Mouse (Mus musculus) limb, embryonic 10.5 days (tissue): ENCODE data around the gene Cpd. TPM values are rescaled to one million over a fixed set of nuclear protein-coding genes. Genes with fewer than 3 reads are reported as not detected.

Experiments used
- DNase-seq: peaks from one replicate; pipeline ENCODE4 v3.0.0-alpha.2; 2017; ENCODE audit warnings: low spot score
- H3K27ac ChIP-seq: fragments of 300-500 bp; sonication (generic); 2 replicates; pipeline ENCODE4 v1.5.1; 2016; ENCODE audit warnings: mild to moderate bottlenecking
- H3K27me3 ChIP-seq: fragments of 300-500 bp; sonication (generic); 2 replicates; pipeline ENCODE4 v1.6.1; 2016; ENCODE audit warnings: low read depth, mild to moderate bottlenecking; ENCODE audit not compliant: poor library complexity, severe bottlenecking
- H3K36me3 ChIP-seq: fragments of 300-500 bp; sonication (generic); 2 replicates; pipeline ENCODE4 v1.6.1; 2016; ENCODE audit warnings: mild to moderate bottlenecking, moderate library complexity
- H3K4me1 ChIP-seq: fragments of 300-500 bp; sonication (generic); 2 replicates; pipeline ENCODE4 v1.6.1; 2016
- H3K4me3 ChIP-seq: fragments of 300-500 bp; sonication (generic); 2 replicates; pipeline ENCODE4 v1.5.1; 2016; ENCODE audit warnings: mild to moderate bottlenecking, moderate library complexity
- H3K9me3 ChIP-seq: fragments of 300-500 bp; sonication (generic); replicated peaks from 2 replicates; pipeline ENCODE4 v1.6.1; 2016; ENCODE audit warnings: mild to moderate bottlenecking
- WGBS: fragments of 180-500 bp; shearing (Covaris S2); methylation state at CpG from one replicate; pipeline ENCODE4 v1.1.7; 2016; 5-methylcytosine and 5-hydroxymethylcytosine counted together
- polyA plus RNA-seq: library from polyadenylated mRNA; unstranded; fragments of >200 nt; fragmentation: Nextera tagmentation; extraction: Ambion mirVana; gene quantifications from 2 replicates; pipeline ENCODE4 v1.2.1, GENCODE M21; 2016

The Cpd gene
- polyA plus RNA-seq, 1 experiment from 2014 or later, result 9.2 TPM

DNA sequence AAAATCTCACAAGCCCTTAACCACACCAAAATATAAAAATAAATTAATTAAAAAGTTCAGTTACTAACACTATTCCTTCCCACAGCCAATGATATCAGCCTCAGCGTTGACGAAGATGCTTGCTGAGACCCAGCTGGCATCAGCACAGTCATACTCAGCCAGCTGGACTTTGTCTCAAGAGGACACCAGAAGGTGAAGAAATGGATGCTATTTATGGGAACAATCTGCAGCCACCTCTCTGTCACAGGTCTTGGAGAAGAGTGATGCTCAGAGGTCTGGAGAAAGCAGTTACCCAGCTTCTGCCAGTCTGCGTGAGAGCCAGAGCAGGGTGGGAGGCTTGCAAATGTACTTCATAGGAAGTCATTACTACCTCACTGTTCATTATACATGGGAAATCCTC lies 14.4 kb upstream of the Cpd start:
- H3K4me1 ChIP-seq, result no peaks in the 10 kb centered on the region
- H3K27me3 ChIP-seq, result no peaks in the 10 kb centered on the region
- 98% methylated on average over 3 of the region's 3 CpGs for WGBS
- H3K9me3 ChIP-seq, result no peaks in the 10 kb centered on the region
- H3K4me3 ChIP-seq, result no peak overlapping the region
- no peak overlapping the region for H3K27ac ChIP-seq
- DNase-seq, result no peak
- no peaks in the 10 kb centered on the region for H3K36me3 ChIP-seq

DNA sequence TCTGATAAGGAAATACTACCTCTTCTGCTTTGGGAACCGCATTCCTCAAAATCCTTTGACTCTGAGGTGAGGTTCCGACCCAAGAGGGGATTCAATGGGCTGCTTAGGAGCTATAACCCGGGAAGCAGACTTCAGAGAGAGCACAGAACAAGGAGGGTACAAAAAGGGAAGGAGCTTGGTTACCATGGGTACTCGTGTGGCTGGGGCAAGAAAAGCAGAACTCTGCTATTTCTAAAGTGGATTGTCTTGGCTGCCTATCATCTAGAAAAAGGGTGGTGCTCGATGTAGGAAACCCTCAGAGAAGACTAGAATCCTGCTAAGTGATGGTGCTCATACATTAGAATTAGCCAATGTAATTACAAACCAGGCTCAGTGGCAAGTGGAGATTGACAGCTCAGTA lies 12.4 kb upstream of the Cpd start:
- H3K27me3 ChIP-seq, result no peaks in the 10 kb centered on the region
- H3K9me3 ChIP-seq, result no peaks in the 10 kb centered on the region
- H3K27ac ChIP-seq, result no peak overlapping the region
- no peaks in the 10 kb centered on the region for H3K36me3 ChIP-seq
- DNase-seq, result no peak
- no peaks in the 10 kb centered on the region for H3K4me1 ChIP-seq
- H3K4me3 ChIP-seq, result no peak overlapping the region
- WGBS, result 78% methylated on average over 5 of the region's 5 CpGs

DNA sequence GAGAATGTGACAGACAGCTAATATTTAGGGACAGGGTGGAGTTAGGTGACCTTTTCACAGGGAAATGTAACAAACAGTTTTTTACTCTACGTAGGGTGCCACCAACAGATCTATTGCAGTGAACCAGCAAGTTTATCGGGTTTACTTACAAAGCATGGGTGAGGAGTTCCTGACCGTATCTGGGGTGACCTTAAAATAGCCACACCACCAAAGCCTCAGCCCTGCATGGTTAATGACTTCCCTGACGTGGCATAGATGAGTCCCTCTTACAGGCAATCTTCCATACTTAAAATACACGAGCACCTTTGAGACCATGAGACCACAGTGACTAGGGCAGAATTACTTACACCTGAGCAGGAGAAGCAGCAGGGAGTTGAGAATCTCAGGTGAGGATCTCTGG lies 12.0 kb upstream of the Cpd start:
- Histone ChIP-seq H3K27ac (no peak overlapping the region), H3K4me3 (no peak overlapping the region), H3K36me3 (no peaks in the 10 kb centered on the region), H3K27me3 (no peaks in the 10 kb centered on the region), H3K9me3 (no peaks in the 10 kb centered on the region), H3K4me1 (no peaks in the 10 kb centered on the region)
- 82% methylated on average over 5 of the region's 5 CpGs for WGBS
- DNase-seq, result no peak

DNA sequence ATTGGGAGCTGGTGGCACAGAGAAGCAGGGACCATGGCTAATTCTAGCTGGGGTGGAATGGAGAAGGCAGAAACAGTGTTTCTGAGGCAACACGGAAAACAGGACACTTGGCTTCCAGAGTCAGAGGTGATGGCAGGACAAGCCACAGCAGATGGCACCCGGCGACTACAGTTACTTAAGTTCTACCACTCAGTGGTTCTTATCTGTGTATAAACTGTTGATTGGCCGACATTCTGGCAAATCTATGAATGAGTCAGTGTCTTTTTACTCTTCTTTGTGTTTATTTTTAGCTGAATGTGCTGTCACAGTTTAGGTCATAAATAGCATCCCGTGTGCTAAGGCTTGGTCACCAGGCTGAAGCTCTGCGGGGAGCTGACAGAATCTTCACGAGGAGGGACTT lies 10.3 kb upstream of the Cpd start:
- WGBS, result 91% methylated on average over 7 of the region's 7 CpGs

DNA sequence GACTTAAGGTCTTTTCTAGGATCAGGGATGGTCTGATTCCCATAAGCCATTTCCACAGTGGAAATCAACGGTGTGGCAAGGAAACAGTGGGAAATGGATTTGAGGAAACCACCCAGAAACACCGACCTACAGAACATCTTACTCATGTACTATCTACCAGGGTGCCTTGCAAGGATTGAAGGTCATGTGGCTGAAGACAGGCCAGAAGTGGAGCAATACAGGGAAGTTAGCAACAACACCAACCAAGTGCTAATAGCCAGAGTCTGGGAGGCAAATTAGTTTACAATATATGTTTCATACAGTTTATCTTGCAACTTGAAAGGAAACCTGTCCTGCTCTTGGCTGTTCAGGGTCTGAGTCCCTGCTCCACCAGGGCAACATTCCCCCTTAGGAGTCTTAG lies 9.8 kb upstream of the Cpd start:
- no peak overlapping the region for H3K27ac ChIP-seq
- DNase-seq, result no peak
- H3K27me3 ChIP-seq, result no peaks in the 10 kb centered on the region
- no peak overlapping the region for H3K4me3 ChIP-seq
- no peaks in the 10 kb centered on the region for H3K4me1 ChIP-seq
- H3K36me3 ChIP-seq, result no peaks in the 10 kb centered on the region
- 92% methylated on average over 2 of the region's 2 CpGs for WGBS
- no peaks in the 10 kb centered on the region for H3K9me3 ChIP-seq

More for the DNA sequence above, 10.3 kb upstream of the Cpd start:
- H3K9me3 ChIP-seq, result no peaks in the 10 kb centered on the region
- H3K27me3 ChIP-seq, result no peaks in the 10 kb centered on the region
- H3K4me3 ChIP-seq, result no peak overlapping the region
- H3K4me1 ChIP-seq, result no peaks in the 10 kb centered on the region
- H3K36me3 ChIP-seq, result no peaks in the 10 kb centered on the region
- H3K27ac ChIP-seq, result no peak overlapping the region
- DNase-seq, result no peak

DNA sequence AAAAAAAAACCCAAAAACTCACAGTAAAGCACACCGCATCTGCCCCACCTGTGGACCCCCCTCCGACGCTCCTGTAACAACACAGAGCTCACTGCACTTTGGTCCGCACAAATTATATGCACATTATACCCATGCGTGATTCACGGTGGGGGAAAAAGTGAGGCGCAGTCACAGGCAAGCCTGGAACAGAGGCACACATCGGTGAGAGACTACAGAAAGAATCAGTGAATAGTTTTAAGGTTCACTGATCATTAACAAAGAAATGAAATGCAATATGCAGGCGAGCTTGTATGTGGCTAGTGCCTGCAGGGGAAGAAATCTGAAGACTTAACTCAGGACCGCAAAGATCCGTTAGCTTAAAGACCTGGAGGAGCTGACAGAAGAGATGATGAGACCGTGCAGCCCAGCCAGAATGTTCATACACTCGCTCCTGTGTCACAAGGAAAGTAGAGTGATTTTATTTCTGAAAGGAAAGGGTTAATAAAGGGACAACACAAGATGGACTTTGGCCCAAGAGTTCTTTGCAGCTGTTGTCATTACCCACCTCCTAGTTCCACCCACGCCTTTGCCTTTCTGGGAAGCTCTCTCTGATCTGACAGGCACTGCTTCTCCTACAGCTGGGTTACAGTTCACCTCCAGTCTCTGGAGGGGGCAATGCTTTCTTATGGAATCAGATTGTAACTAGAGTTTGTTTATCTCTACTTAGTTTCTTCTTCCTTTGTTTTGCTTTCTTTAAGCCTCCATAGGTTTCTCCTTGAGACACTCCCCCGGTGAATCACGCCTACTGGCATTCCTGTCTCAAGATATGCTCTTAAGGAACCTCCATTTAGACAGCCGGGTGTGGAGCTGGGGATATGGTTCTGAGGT lies 7.9 kb upstream of the Cpd start:
- H3K4me1 ChIP-seq, result no peaks in the 10 kb centered on the region
- H3K27ac ChIP-seq, result no peak overlapping the region
- no peaks in the 10 kb centered on the region for H3K9me3 ChIP-seq
- no peaks in the 10 kb centered on the region for H3K27me3 ChIP-seq
- H3K4me3 ChIP-seq, result no peak overlapping the region
- no peaks in the 10 kb centered on the region for H3K36me3 ChIP-seq
- 81% methylated on average over 17 of the region's 17 CpGs for WGBS
- DNase-seq, result no peak

DNA sequence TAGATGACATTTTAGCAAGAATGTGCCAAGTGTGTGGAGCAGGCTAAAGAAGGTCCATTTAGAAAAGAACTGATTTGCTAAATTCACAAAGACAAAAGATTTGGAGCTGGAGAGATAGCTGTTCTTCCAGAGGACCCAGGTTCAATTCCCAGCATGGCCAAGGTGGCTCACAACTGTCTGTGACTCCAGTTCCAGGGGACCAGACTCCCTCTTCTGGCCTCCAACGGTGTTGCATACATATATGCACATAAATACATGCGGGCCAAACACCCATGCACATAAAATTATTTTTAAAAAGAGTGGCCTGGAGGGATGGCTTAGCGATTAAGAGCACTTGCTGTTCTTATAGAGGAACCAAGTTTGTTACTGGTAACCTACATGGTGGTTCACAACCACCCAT lies 4.7 kb upstream of the Cpd start:
- Histone ChIP-seq H3K9me3 (no peaks in the 10 kb centered on the region), H3K4me1 (peaks cover 4% of the 10 kb centered on the region), H3K4me3 (no peak overlapping the region), H3K36me3 (no peaks in the 10 kb centered on the region), H3K27me3 (no peaks in the 10 kb centered on the region), H3K27ac (no peak overlapping the region)
- 72% methylated on average over 3 of the region's 3 CpGs for WGBS
- DNase-seq, result no peak

DNA sequence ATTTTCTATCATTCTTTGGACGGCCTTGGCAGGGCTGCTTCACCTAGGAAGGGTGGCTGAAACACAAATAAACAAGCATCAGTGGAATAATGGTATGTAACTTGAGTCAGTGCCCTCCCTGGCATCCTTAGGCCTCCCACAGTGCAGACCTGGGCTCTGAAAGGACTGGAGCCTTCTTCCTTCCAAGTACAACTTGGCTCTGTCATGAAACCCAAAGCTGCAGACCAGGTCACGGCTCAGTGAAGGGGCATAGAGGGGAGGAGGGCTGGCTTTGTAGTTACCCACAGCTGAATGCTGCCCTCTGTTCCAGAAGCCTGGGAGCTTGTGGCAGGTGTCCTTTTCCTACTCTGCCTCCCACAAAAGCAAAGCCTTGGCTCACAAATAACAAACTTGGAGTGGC lies 2.8 kb upstream of the Cpd start:
- DNase-seq, result no peak
- H3K27ac ChIP-seq, result no peak overlapping the region
- no peaks in the 10 kb centered on the region for H3K9me3 ChIP-seq
- H3K36me3 ChIP-seq, result no peaks in the 10 kb centered on the region
- H3K4me3 ChIP-seq, result no peak overlapping the region
- H3K4me1 ChIP-seq, result peaks cover 23% of the 10 kb centered on the region
- 60% methylated on average over 2 of the region's 2 CpGs for WGBS
- H3K27me3 ChIP-seq, result no peaks in the 10 kb centered on the region

DNA sequence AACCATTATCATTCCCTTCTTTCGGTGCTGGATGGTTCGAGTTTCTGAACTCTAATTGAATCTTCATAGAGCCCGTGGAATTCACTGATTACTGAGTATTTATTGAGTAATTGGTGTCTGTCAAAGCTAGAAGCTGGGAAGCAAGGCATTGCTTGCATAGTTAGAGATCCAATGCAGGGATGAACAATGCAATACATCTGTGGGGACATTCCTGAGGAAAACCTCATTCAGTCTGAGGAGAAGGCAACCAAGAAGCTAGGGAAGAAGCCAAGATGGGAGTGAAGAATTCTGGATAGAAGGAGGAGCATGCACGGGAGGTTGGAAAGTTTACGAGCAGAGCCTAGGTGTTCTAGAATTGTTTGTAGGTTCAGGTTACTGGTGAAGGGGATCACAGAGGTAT lies 1.3 kb upstream of the Cpd start:
- Histone ChIP-seq H3K36me3 (no peaks in the 10 kb centered on the region), H3K9me3 (no peaks in the 10 kb centered on the region), H3K4me1 (peaks cover 29% of the 10 kb centered on the region), H3K27ac (no peak overlapping the region), H3K4me3 (no peak overlapping the region), H3K27me3 (no peaks in the 10 kb centered on the region)
- 85% methylated on average over 5 of the region's 5 CpGs for WGBS
- no peak for DNase-seq

DNA sequence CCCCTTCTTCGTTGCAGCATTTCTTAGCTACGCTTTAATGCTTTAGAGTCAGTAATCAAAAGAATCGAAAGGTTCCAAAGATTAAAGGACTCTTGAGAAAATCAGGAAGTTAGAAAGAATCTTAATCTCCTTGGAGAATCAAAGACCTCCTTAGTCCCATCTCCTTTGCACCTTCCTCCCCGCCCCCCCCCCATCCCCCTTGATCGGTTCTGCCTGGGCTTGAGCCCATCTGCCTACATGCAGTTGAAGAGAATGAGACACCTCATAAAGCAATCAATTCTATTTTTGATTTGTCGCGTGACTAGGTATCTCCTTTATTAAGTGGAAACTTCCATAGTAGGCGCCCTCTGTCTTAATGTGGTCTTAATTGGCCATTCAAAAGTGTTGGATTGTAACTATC lies 536 bp upstream of the Cpd start:
- DNase-seq, result no peak
- peaks cover 29% of the 10 kb centered on the region for H3K4me1 ChIP-seq
- no peaks in the 10 kb centered on the region for H3K36me3 ChIP-seq
- WGBS, result 25% methylated on average over 8 of the region's 8 CpGs
- H3K27me3 ChIP-seq, result no peaks in the 10 kb centered on the region
- peak overlapping the region; percentile 91 for H3K27ac ChIP-seq
- peak overlapping the region; percentile 95 for H3K4me3 ChIP-seq
- H3K9me3 ChIP-seq, result no peaks in the 10 kb centered on the region

DNA sequence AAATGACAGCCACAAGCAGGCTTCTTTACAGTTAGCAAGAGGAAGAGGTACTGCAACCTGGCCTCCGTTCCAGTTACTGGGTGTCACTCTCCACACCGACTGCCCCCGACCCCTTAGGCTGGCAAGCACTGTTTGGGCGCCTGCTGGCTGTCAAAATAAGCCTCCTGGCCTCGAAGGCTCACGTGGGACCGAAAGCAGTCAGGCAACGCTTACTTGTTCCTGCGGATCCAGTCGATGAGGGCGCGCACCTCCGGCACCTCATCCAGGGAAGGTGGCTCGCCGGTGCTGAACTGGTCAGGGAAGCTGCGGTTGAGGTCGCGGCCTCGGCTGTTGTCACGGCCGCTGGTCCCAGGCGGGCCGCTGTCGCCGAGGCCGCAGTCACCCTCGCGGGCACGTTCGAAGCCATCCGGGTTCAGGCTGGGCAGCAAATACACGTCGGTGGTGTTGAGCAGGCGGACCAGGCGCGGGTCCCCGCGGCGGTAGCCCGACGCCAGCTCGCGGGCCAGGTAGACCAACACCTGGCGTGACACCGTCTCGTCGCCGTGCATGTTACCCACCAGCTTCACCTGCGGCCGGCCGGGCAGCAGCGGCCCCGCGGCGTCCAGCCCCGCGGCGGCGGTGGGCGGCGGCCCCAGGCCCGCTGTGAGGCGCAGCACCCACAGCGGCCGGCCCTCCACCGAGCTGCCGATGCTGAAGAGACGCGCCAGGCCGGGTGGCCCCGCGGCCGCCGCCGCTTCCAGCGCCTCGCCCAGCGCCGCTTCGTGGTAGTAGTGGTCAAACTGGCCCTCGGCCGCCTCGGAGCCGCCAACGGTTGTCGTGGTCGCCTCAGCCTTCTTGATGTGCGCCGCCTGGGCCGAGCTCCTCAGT lies 574 bp downstream of the Cpd start:
- peak; percentile 61 for DNase-seq
- H3K27me3 ChIP-seq, result no peaks in the 10 kb centered on the region
- WGBS, result under 1% methylated on average over 90 of the region's 90 CpGs

DNA sequence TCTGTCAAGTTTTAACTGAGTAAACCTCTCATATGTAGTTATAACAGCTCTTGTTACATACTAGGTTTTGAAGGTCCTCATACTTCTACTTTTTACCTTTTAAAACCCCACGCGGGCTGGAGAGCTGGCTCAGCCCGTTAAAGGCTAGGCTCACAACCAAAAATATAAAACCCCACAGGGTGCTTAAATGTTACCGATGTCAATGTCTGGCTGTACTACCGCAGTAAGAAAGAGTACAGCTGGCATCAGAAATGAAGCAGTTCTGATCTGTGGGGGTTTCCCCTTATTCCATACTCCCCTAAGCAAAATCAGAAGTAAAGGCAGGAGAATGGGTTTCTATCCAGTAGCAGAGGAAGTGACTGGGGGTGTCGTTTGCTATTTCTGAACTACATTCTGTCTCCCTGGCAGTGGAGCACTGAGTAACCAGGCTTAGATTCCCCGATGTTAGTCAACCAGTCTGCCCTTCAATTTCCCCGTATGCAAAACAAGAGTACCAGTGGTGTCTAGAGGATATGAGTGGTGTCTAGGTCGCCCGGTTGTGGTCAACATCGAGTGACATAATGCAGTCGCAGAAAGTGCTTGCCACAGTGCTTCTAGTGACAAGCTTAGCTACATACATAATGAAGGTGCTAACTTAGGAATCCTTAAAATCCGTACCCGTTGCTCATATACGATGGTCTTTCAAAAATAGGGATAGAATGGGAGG lies 1.4 kb downstream of the Cpd start:
- Histone ChIP-seq H3K9me3 (no peaks in the 10 kb centered on the region), H3K4me1 (peaks cover 29% of the 10 kb centered on the region), H3K36me3 (no peaks in the 10 kb centered on the region), H3K4me3 (peak overlapping the region; percentile 95), H3K27me3 (no peaks in the 10 kb centered on the region), H3K27ac (0 out of 2 replicates have a peak overlapping the region, but pooled peaks have one; percentile 91)
- no peak for DNase-seq
- WGBS, result 57% methylated on average over 15 of the region's 15 CpGs

More for the DNA sequence above, 574 bp downstream of the Cpd start:
- no peaks in the 10 kb centered on the region for H3K9me3 ChIP-seq
- H3K36me3 ChIP-seq, result no peaks in the 10 kb centered on the region
- H3K4me3 ChIP-seq, result peak overlapping the region; percentile 95
- peaks cover 29% of the 10 kb centered on the region for H3K4me1 ChIP-seq
- peak overlapping the region; percentile 91 for H3K27ac ChIP-seq

DNA sequence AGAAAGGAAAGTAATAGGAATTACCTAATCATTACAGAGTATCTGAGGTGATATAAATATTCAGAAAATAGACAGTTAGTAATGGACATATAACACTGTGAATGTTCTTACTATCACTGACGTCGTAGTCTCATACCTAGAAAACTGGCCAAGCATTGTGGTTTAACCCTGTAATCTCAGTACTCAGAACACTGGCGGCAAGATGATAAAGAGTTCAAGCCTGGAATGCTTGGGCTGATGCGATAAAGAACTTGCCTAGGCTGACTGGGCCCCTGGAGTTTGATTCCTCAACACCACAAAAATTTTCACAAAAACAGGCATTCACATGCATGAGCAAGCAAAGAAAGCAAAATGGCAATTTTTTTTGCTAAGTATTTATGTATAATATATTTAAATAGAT lies 8.2 kb downstream of the Cpd start:
- Histone ChIP-seq H3K27me3 (no peaks in the 10 kb centered on the region), H3K4me3 (no peak overlapping the region), H3K4me1 (no peaks in the 10 kb centered on the region), H3K27ac (no peak overlapping the region), H3K9me3 (no peaks in the 10 kb centered on the region), H3K36me3 (peaks cover 15% of the 10 kb centered on the region)
- 94% methylated on average over 4 of the region's 4 CpGs for whole genome bisulfite sequencing
- no peak for DNase-seq
